Mouse (Mus musculus): Measurements from ENCODE around the gene Gabrr3. TPM values are rescaled to one million over a fixed set of nuclear protein-coding genes. Genes with fewer than 3 reads are reported as not detected.

Gabrr3 gene
- polyA plus RNA-seq, 1 experiment from 2014 or later: not detected

DNA sequence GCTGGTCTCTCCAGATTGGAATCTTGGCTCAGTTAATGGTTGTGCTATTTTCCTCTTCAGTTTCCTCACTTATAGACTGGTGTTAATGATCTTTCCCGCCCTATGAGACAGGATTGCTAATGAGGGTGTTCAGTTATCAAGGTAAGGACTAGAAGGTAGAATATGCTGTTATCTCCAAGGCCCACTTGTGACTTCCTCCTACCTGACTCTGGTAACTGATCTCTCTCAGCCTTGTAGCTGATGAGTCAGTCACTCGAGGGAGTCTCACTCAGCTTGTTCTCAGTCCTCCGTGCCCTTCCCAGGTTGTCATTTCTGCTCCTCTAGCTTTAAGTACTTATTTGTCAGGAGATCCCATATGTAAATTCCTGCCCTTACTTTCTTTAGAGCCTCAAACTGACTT is 70.8 kb downstream of the Gabrr3 start:
- Histone ChIP-seq H3K27ac (ENCODE audit: low read length) (no peak overlapping the region), H3K27me3 (replicated peaks; ENCODE audit: insufficient read depth, low read length) (no peaks in the 10 kb centered on the region), H3K9ac (replicated peaks; ENCODE audit: low read depth) (no peak overlapping the region), H3K4me1 (ENCODE audit: insufficient read depth, low read depth, low read length) (no peaks in the 10 kb centered on the region), H3K36me3 (ENCODE audit: insufficient read depth, low read length) (peaks cover 6% of the 10 kb centered on the region; the same call in 1 of the 2 replicates), H3K4me3 (ENCODE audit: low read depth, low read length) (no peak overlapping the region), H3K9me3 (ENCODE audit: low read length) (no peaks in the 10 kb centered on the region), H3K4me2 (replicated peaks; ENCODE audit: low read depth, low read length) (no peak overlapping the region)
- TF ChIP-seq CTCF (IDR thresholded peaks at IDR 0.05) (no peak), EP300 (IDR thresholded peaks at IDR 0.05) (no peak)
- DNase-seq (ENCODE audit: low spot score) (no peak), ATAC-seq (no peak)
- WGBS: 73% methylated on average over 3 of the region's 3 CpGs

DNA sequence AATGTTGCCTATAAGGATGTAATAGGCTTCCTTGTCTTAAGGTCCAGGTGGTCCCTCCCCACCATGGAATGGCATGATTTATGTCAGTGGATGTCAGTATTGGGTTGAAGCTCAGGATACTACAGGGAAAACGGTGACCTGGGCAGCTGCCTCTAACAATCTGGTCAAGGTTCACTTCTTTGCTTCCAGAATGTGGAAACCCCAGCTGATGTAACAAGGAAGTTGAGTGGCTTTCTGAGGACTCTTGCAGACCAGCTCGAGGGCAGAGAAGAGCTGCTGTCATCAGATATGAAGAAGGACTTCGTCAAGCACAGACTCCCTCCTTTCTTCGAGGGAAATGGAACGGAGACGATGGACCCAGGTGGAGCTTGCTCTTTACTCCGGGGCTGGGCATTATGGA is 80.1 kb downstream of the Gabrr3 start:
- TF ChIP-seq EP300 (IDR thresholded peaks at IDR 0.05): no peak
- no peak for TF ChIP-seq CTCF (IDR thresholded peaks at IDR 0.05)
- Histone ChIP-seq H3K27me3 (replicated peaks; ENCODE audit: insufficient read depth, low read length) (no peaks in the 10 kb centered on the region), H3K27ac (ENCODE audit: low read length) (no peak overlapping the region), H3K4me3 (ENCODE audit: low read depth, low read length) (no peak overlapping the region), H3K4me1 (ENCODE audit: insufficient read depth, low read depth, low read length) (no peaks in the 10 kb centered on the region), H3K4me2 (replicated peaks; ENCODE audit: low read depth, low read length) (no peak overlapping the region), H3K9me3 (ENCODE audit: low read length) (no peaks in the 10 kb centered on the region), H3K36me3 (ENCODE audit: insufficient read depth, low read length) (peaks cover 35% of the 10 kb centered on the region; the same call in 1 of the 2 replicates), H3K9ac (replicated peaks; ENCODE audit: low read depth) (no peak overlapping the region)
- peak; percentile 8 for DNase-seq (ENCODE audit: low spot score)
- no peak for ATAC-seq
- WGBS: 59% methylated on average over 7 of the region's 7 CpGs

DNA sequence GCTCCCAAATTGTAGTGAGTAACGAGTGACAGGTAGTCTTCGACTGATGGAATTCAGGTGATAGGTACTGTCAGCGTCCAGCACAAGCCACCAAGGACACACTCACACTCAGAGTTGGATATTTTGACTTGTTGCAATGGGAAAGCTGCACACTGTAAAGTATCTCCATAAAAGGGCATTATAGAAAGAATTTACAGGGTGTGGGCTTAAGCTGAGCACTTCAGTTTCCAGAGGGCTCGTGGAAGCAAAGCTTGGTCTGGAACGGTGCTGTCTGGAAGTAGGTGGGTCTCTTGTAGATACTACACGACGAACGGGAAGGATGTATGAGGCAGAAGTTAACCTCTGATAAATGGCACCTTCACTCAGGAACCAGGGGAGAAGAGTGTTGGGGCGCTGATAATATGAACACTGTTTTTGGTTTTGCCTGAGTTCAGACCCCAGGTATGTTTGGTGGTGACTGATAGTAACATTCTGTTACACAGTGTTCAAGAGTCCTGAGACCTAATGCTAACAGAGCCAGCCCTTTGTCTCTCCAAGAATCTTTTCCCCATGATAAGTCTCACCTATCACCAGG is 80.9 kb downstream of the Gabrr3 start:
- Histone ChIP-seq H3K36me3 (ENCODE audit: insufficient read depth, low read length) (peaks cover 28% of the 10 kb centered on the region; the same call in 1 of the 2 replicates), H3K4me1 (ENCODE audit: insufficient read depth, low read depth, low read length) (no peaks in the 10 kb centered on the region), H3K4me2 (replicated peaks; ENCODE audit: low read depth, low read length) (no peak overlapping the region), H3K9me3 (ENCODE audit: low read length) (no peaks in the 10 kb centered on the region), H3K27me3 (replicated peaks; ENCODE audit: insufficient read depth, low read length) (no peaks in the 10 kb centered on the region), H3K9ac (replicated peaks; ENCODE audit: low read depth) (no peak overlapping the region), H3K4me3 (ENCODE audit: low read depth, low read length) (no peak overlapping the region), H3K27ac (ENCODE audit: low read length) (no peak overlapping the region)
- DNase-seq (ENCODE audit: low spot score): peak; percentile 20
- 72% methylated on average over 9 of the region's 9 CpGs for WGBS
- peak; percentile 66 for ATAC-seq
- TF ChIP-seq EP300 (IDR thresholded peaks at IDR 0.05) (no peak), CTCF (IDR thresholded peaks at IDR 0.05) (no peak)

DNA sequence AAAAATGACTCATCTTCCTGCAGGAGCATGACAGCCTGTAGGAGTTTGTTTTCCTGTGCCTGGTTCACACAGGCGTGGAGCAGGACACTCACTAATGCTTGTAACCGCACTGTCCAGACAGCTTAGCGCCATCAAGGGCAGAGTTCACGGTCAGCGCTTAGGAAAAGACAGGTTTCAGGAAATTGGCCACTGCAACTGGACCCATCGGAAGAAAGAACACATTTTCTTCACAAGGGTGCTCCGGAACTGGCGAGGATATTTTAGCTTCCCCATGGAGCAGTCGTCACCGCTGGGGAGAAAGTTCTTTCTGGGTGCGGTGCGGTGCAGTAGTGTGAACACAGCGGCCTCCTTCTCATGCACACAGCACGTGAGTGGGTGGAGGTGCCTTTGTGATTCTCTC is 86.1 kb downstream of the Gabrr3 start:
- no peak for DNase-seq (ENCODE audit: low spot score)
- H3K9me3 ChIP-seq (ENCODE audit: low read length): no peaks in the 10 kb centered on the region
- H3K36me3 ChIP-seq (ENCODE audit: insufficient read depth, low read length): peaks cover 18% of the 10 kb centered on the region; the same call in 1 of the 2 replicates
- TF ChIP-seq CTCF (IDR thresholded peaks at IDR 0.05) (no peak), EP300 (IDR thresholded peaks at IDR 0.05) (no peak)
- ATAC-seq: no peak
- H3K9ac ChIP-seq (replicated peaks; ENCODE audit: low read depth): no peak overlapping the region
- no peak overlapping the region for H3K27ac ChIP-seq (ENCODE audit: low read length)
- H3K27me3 ChIP-seq (replicated peaks; ENCODE audit: insufficient read depth, low read length): no peaks in the 10 kb centered on the region
- H3K4me3 ChIP-seq (ENCODE audit: low read depth, low read length): no peak overlapping the region
- H3K4me2 ChIP-seq (replicated peaks; ENCODE audit: low read depth, low read length): no peak overlapping the region
- 84% methylated on average over 14 of the region's 14 CpGs for WGBS
- H3K4me1 ChIP-seq (ENCODE audit: insufficient read depth, low read depth, low read length): no peaks in the 10 kb centered on the region

DNA sequence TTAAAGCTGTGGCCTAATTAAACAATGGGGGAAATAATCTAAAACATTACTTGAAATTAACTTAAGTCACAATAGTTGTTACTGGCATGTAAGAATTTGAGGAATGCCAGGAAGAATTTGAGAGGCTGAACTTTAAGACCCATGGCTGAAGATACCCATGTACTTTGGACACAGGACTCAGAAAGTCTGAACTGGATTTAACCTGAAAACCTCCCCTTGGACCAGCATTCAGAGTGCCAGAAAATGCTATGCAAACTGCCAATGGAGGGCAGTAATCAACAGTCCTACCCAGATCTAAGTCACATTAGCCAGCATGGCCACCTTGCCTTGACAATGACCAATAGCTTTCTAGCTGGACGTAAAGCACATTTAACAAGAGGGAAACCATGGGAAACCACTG is 90.8 kb downstream of the Gabrr3 start:
- 75% methylated on average over 1 of the region's 1 CpGs for WGBS

DNA sequence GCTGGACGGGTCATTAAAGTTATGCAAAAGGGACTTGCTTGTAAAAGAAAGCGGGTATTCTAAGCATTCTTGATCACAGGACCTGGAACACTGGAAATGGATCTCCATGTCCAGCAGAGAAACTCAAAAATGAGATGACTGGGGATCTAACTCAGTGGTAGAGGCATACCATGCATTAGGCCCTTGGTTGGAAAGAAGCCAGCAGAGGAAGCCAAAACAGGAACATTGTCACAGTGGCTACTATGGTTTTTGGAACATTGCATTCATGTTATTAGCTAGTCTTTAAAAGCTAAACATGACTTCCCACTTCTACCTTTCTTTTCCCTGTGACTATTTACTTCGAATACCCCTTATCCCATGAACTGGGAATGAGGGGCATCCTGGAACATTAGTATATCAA is 92.0 kb downstream of the Gabrr3 start:
- no peak overlapping the region for H3K4me3 ChIP-seq (ENCODE audit: low read depth, low read length)
- H3K27me3 ChIP-seq (replicated peaks; ENCODE audit: insufficient read depth, low read length): no peaks in the 10 kb centered on the region
- WGBS: 93% methylated on average over 3 of the region's 3 CpGs
- H3K4me1 ChIP-seq (ENCODE audit: insufficient read depth, low read depth, low read length): no peaks in the 10 kb centered on the region
- no peaks in the 10 kb centered on the region for H3K36me3 ChIP-seq (ENCODE audit: insufficient read depth, low read length)
- TF ChIP-seq EP300 (IDR thresholded peaks at IDR 0.05) (no peak), CTCF (IDR thresholded peaks at IDR 0.05) (no peak)
- H3K9ac ChIP-seq (replicated peaks; ENCODE audit: low read depth): no peak overlapping the region
- no peaks in the 10 kb centered on the region for H3K9me3 ChIP-seq (ENCODE audit: low read length)
- DNase-seq (ENCODE audit: low spot score) (no peak), ATAC-seq (no peak)
- no peak overlapping the region for H3K27ac ChIP-seq (ENCODE audit: low read length)
- no peak overlapping the region for H3K4me2 ChIP-seq (replicated peaks; ENCODE audit: low read depth, low read length)

More for the DNA sequence above, 90.8 kb downstream of the Gabrr3 start:
- H3K27ac ChIP-seq (ENCODE audit: low read length): no peak overlapping the region
- H3K36me3 ChIP-seq (ENCODE audit: insufficient read depth, low read length): no peaks in the 10 kb centered on the region; the same call in 1 of the 2 replicates
- no peak overlapping the region for H3K4me2 ChIP-seq (replicated peaks; ENCODE audit: low read depth, low read length)
- H3K9me3 ChIP-seq (ENCODE audit: low read length): no peaks in the 10 kb centered on the region
- no peak overlapping the region for H3K4me3 ChIP-seq (ENCODE audit: low read depth, low read length)
- TF ChIP-seq CTCF (IDR thresholded peaks at IDR 0.05) (no peak), EP300 (IDR thresholded peaks at IDR 0.05) (no peak)
- no peaks in the 10 kb centered on the region for H3K4me1 ChIP-seq (ENCODE audit: insufficient read depth, low read depth, low read length)
- H3K27me3 ChIP-seq (replicated peaks; ENCODE audit: insufficient read depth, low read length): no peaks in the 10 kb centered on the region
- no peak overlapping the region for H3K9ac ChIP-seq (replicated peaks; ENCODE audit: low read depth)
- no peak for ATAC-seq
- DNase-seq (ENCODE audit: low spot score): no peak

Measured in lung, postnatal 0 days (tissue).